Mouse (Mus musculus): ENCODE results near the gene Eif3l. TPM values are rescaled to one million over a fixed set of nuclear protein-coding genes. Genes with fewer than 3 reads are reported as not detected.
A peak's percentile ranks its signal among the peaks of the same experiment; 100 is the strongest.

Gene Eif3l
- polyA plus RNA-seq, 2 experiments = 104 to 130 TPM

DNA sequence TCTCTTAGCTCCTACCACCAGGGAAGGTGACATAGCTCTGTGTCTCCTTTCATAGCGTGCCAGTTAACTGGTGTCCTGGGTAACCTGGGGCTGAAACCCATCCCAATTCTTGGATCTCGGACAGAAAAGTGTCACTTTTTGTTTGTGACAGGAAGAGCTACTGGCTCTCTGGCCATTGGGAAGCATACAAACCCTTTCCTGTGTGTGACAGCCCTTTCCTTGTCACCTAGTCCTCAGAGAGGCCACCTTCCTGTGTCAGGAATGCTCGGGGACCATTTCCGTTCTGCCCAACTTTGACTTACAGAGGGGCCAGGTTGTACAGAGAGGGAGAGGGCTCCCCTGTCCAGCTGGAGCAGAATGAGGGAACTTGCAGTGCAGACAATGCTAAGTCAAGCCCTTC lies 24.5 kb downstream of the Eif3l start:
- H3K36me3 ChIP-seq (replicated peaks; ENCODE audit: control insufficient read depth, insufficient read depth, low read depth) = peaks cover 1% of the 10 kb centered on the region
- no peaks in the 10 kb centered on the region for H3K27me3 ChIP-seq (ENCODE audit: control insufficient read depth, insufficient read depth, low read length)
- no peak overlapping the region for H3K27ac ChIP-seq

DNA sequence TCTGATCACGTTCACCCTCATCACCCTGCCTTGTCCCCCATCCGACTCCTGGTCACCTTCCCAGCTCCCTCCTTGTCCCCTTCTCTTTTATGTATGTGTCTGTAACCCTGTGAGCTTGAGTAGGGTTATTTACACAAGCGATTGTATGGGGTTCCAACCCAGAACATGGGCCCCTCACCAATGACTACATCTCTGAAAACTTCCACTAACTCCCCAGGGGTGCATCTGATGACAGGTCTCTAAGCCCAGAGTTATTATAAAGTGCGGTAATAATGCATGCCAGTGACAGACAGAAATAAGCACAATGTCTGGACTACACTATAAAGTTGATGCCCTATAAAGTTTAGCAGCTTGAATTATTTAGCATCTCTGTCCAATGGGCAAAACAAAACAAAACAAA lies 25.4 kb downstream of the Eif3l start:
- DNase-seq (ENCODE audit: low read depth in 3 of 3, low spot score in 3 of 3) (no peak), ATAC-seq (ENCODE audit: insufficient read depth) (no peak)
- no peak overlapping the region for H3K9ac ChIP-seq (replicated peaks)
- no peak overlapping the region for H3K4me2 ChIP-seq (ENCODE audit: low read depth)
- peaks cover 8 to 16% of the 10 kb centered on the region in 2 experiments for H3K4me1 ChIP-seq (replicated peaks; ENCODE audit: control insufficient read depth in 2 of 2, insufficient read depth in 2 of 2, low read length in 1 of 2)
- no peak overlapping the region for H3K4me3 ChIP-seq (ENCODE audit: insufficient read depth in 1 of 2, low read depth in 2 of 2, low read length in 2 of 2)
- no peaks in the 10 kb centered on the region; the same call in none of the 2 replicates for H3K36me3 ChIP-seq (replicated peaks; ENCODE audit: control insufficient read depth, insufficient read depth, low read depth)
- no peaks in the 10 kb centered on the region for H3K27me3 ChIP-seq (ENCODE audit: control insufficient read depth, insufficient read depth, low read length)
- no peak overlapping the region for H3K27ac ChIP-seq
- TF ChIP-seq EP300 (IDR thresholded peaks at IDR 0.05; ENCODE audit: low read depth) (no peak), CTCF (IDR thresholded peaks at IDR 0.05; ENCODE audit: low read depth) (no peak)
- 69% methylated on average over 4 of the region's 4 CpGs for WGBS (ENCODE audit: insufficient replicate concordance)
- H3K9me3 ChIP-seq (ENCODE audit: control insufficient read depth, low read length) = no peaks in the 10 kb centered on the region

More for the DNA sequence above, 24.5 kb downstream of the Eif3l start:
- ATAC-seq (ENCODE audit: insufficient read depth) (no peak), DNase-seq (ENCODE audit: low read depth in 3 of 3, low spot score in 3 of 3) (no peak)
- H3K9me3 ChIP-seq (ENCODE audit: control insufficient read depth, low read length) = no peaks in the 10 kb centered on the region
- TF ChIP-seq CTCF (IDR thresholded peaks at IDR 0.05; ENCODE audit: low read depth) (no peak), EP300 (IDR thresholded peaks at IDR 0.05; ENCODE audit: low read depth) (no peak)
- 40% methylated on average over 4 of the region's 4 CpGs for WGBS (ENCODE audit: insufficient replicate concordance)
- no peak overlapping the region for H3K4me3 ChIP-seq (ENCODE audit: insufficient read depth in 1 of 2, low read depth in 2 of 2, low read length in 2 of 2)
- peaks cover 8 to 12% of the 10 kb centered on the region in 2 experiments for H3K4me1 ChIP-seq (replicated peaks; ENCODE audit: control insufficient read depth in 2 of 2, insufficient read depth in 2 of 2, low read length in 1 of 2)
- no peak overlapping the region for H3K4me2 ChIP-seq (ENCODE audit: low read depth)
- H3K9ac ChIP-seq (replicated peaks) = no peak overlapping the region

DNA sequence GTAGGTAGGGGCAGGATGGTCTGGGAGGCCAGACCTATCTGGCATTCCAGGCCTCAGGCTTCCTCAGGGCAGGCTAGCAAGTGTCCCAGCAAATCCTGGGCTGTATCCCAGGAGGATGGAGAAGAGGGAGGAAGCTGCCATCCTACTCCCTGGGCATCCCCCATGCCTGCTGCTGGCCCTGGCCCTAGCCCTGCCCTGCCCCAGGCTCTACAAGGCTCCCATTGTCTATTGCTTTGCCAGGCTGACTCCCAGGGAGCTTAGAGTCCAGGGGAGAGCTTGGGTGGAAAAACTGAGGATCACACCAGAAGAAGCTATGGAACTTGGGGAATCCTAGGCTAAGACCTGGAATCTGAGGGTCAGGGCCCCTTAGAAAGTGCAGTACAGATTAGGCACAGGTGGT lies 26.6 kb downstream of the Eif3l start:
- no peak for TF ChIP-seq CTCF (IDR thresholded peaks at IDR 0.05; ENCODE audit: low read depth)
- no peak for TF ChIP-seq EP300 (IDR thresholded peaks at IDR 0.05; ENCODE audit: low read depth)
- Histone ChIP-seq H3K4me2 (ENCODE audit: low read depth) (no peak overlapping the region), H3K36me3 (replicated peaks; ENCODE audit: control insufficient read depth, insufficient read depth, low read depth) (no peaks in the 10 kb centered on the region), H3K27ac (no peak overlapping the region), H3K9me3 (ENCODE audit: control insufficient read depth, low read length) (no peaks in the 10 kb centered on the region), H3K9ac (replicated peaks) (no peak overlapping the region), H3K4me1 (replicated peaks; ENCODE audit: control insufficient read depth in 2 of 2, insufficient read depth in 2 of 2, low read length in 1 of 2) (peaks cover 11 to 26% of the 10 kb centered on the region in 2 experiments), H3K4me3 (ENCODE audit: insufficient read depth in 1 of 2, low read depth in 2 of 2, low read length in 2 of 2) (no peak overlapping the region), H3K27me3 (ENCODE audit: control insufficient read depth, insufficient read depth, low read length) (no peaks in the 10 kb centered on the region)
- DNase-seq (ENCODE audit: low read depth in 3 of 3, low spot score in 3 of 3) (no peak), ATAC-seq (ENCODE audit: insufficient read depth) (no peak)

DNA sequence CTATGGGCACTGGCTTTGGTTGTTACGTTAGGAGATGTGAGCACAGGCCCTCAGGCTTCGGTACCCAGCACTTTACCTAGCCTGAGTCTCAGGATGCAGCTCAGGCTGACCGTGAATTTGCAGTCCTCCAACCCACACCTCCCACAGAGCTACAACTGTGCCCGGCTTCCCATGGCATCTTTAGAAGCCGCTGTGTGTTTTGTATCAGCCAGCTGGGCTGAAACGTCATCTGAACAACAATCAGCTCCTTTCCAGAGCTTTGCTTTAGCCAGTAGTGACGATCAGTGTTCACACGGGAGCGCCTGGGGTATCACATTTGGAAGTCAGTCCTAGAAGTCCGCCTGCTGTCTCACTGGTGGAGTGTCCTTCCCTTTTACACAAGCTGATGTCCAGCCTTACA lies 28.3 kb downstream of the Eif3l start:
- no peaks in the 10 kb centered on the region for H3K27me3 ChIP-seq (ENCODE audit: control insufficient read depth, insufficient read depth, low read length)
- no peaks in the 10 kb centered on the region for H3K36me3 ChIP-seq (replicated peaks; ENCODE audit: control insufficient read depth, insufficient read depth, low read depth)
- no peak overlapping the region for H3K4me2 ChIP-seq (ENCODE audit: low read depth)
- no peak overlapping the region for H3K4me3 ChIP-seq (ENCODE audit: insufficient read depth in 1 of 2, low read depth in 2 of 2, low read length in 2 of 2)
- H3K4me1 ChIP-seq (replicated peaks; ENCODE audit: control insufficient read depth in 2 of 2, insufficient read depth in 2 of 2, low read length in 1 of 2) = peaks cover 7 to 20% of the 10 kb centered on the region in 2 experiments
- ATAC-seq (ENCODE audit: insufficient read depth) (no peak), DNase-seq (ENCODE audit: low read depth in 3 of 3, low spot score in 3 of 3) (no peak)
- H3K9ac ChIP-seq (replicated peaks) = no peak overlapping the region
- 65% methylated on average over 10 of the region's 10 CpGs for WGBS (ENCODE audit: insufficient replicate concordance)
- H3K27ac ChIP-seq = no peak overlapping the region
- TF ChIP-seq CTCF (IDR thresholded peaks at IDR 0.05; ENCODE audit: low read depth) (no peak), EP300 (IDR thresholded peaks at IDR 0.05; ENCODE audit: low read depth) (no peak)
- H3K9me3 ChIP-seq (ENCODE audit: control insufficient read depth, low read length) = no peaks in the 10 kb centered on the region

DNA sequence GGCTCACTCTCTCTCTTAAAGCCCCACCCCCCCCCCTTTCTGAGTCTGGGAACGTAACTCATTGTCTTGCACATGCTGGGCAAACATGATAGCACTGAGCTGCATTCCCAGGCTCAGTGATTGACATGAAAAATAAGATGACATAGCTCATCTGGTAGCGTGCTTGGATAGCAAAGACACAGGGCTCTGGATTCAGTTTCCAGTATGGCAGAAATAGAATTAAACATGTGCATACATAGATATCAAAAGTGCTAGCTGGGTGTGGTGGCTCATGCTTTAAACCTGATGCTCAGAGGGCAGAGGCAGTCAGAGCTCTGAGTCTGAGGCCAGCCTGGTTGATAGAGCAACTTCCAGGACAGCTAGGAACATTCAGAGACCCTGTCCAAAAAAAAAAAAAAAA lies 30.8 kb downstream of the Eif3l start:
- H3K27ac ChIP-seq = no peak overlapping the region
- peak; percentile 44; the same call in 1 of the 2 replicates for TF ChIP-seq EP300 (IDR thresholded peaks at IDR 0.05; ENCODE audit: low read depth)
- TF ChIP-seq CTCF (IDR thresholded peaks at IDR 0.05; ENCODE audit: low read depth) = no peak
- peaks cover 2% of the 10 kb centered on the region; the same call in 1 of the 2 replicates for H3K27me3 ChIP-seq (ENCODE audit: control insufficient read depth, insufficient read depth, low read length)
- peak; percentile 72 for ATAC-seq (ENCODE audit: insufficient read depth)
- H3K4me3 ChIP-seq (ENCODE audit: insufficient read depth in 1 of 2, low read depth in 2 of 2, low read length in 2 of 2) = no peak overlapping the region
- H3K36me3 ChIP-seq (replicated peaks; ENCODE audit: control insufficient read depth, insufficient read depth, low read depth) = no peaks in the 10 kb centered on the region
- 8% methylated on average over 2 of the region's 2 CpGs for WGBS (ENCODE audit: insufficient replicate concordance)
- H3K9me3 ChIP-seq (ENCODE audit: control insufficient read depth, low read length) = no peaks in the 10 kb centered on the region
- peaks cover 7 to 25% of the 10 kb centered on the region in 2 experiments for H3K4me1 ChIP-seq (replicated peaks; ENCODE audit: control insufficient read depth in 2 of 2, insufficient read depth in 2 of 2, low read length in 1 of 2)
- no peak overlapping the region for H3K9ac ChIP-seq (replicated peaks)
- H3K4me2 ChIP-seq (ENCODE audit: low read depth) = no peak overlapping the region
- peak; percentile 52 to 64 (median 54) for DNase-seq (ENCODE audit: low read depth in 3 of 3, low spot score in 3 of 3)

Measured in liver, embryonic 14.5 days (tissue).